Mouse (Mus musculus) lung, embryonic 14.5 days (tissue): ENCODE results near the gene Il10. TPM values are rescaled to one million over a fixed set of nuclear protein-coding genes. Genes with fewer than 3 reads are reported as not detected.

Experiments
- ATAC-seq: fragments of 200-750 bp; cut with Nextera tagmentation; 2 replicates; pipeline ENCODE4 v1.8.0; 2017; ENCODE audit warnings: mild to moderate bottlenecking, moderate TSS enrichment, moderate library complexity; ENCODE audit not compliant: insufficient read depth
- DNase-seq: peaks from one replicate; pipeline ENCODE4 v3.0.0-alpha.2; 2015
- H3K27ac ChIP-seq: fragments of 300-500 bp; sonication (generic); 2 replicates; pipeline ENCODE4 v1.5.1; 2014; ENCODE audit warnings: low read depth, mild to moderate bottlenecking, moderate library complexity
- H3K27me3 ChIP-seq: fragments of 300-500 bp; sonication (generic); 2 replicates; pipeline ENCODE4 v1.6.1; 2014; ENCODE audit warnings: low read length, control low read depth; ENCODE audit not compliant: insufficient read depth
- H3K36me3 ChIP-seq: fragments of 300-500 bp; sonication (generic); 2 replicates; pipeline ENCODE4 v1.6.1; 2014; ENCODE audit warnings: control low read depth; ENCODE audit not compliant: insufficient read depth
- H3K4me1 ChIP-seq: fragments of 300-500 bp; sonication (generic); 2 replicates; pipeline ENCODE4 v1.6.1; 2014; ENCODE audit warnings: antibody characterized with exemption, control low read depth; ENCODE audit not compliant: insufficient read depth
- H3K4me2 ChIP-seq: fragments of 300-500 bp; sonication (generic); 2 replicates; pipeline ENCODE4 v1.6.1; 2014; ENCODE audit warnings: mild to moderate bottlenecking
- H3K4me3 ChIP-seq: fragments of 300-500 bp; sonication (generic); 2 replicates; pipeline ENCODE4 v1.5.1; 2014; ENCODE audit warnings: low read depth, low read length
- H3K9ac ChIP-seq: fragments of 300-500 bp; sonication (generic); 2 replicates; pipeline ENCODE4 v1.6.1; 2014
- H3K9me3 ChIP-seq: fragments of 300-500 bp; sonication (generic); 2 replicates; pipeline ENCODE4 v1.6.1; 2016; ENCODE audit warnings: low read depth, low read length, control low read depth
- CTCF ChIP-seq: IDR thresholded peaks from 2 replicates; pipeline ENCODE4 v1.5.1; 2016; ENCODE audit warnings: antibody characterized with exemption, low read depth
- WGBS: fragments of 180-500 bp; shearing (Covaris S2); extraction: QIAGEN DNeasy Blood & Tissue Kit; methylation state at CpG from one replicate; pipeline ENCODE4 v1.1.7; 2014; 5-methylcytosine and 5-hydroxymethylcytosine counted together
- polyA plus RNA-seq: library from polyadenylated mRNA; unstranded; fragments of >200 nt; fragmentation: Nextera tagmentation; extraction: Ambion mirVana; gene quantifications from 2 replicates; pipeline ENCODE4 v1.2.1, GENCODE M21; 2014

Il10 gene
- polyA plus RNA-seq, 1 experiment from 2014 or later: not detected

DNA sequence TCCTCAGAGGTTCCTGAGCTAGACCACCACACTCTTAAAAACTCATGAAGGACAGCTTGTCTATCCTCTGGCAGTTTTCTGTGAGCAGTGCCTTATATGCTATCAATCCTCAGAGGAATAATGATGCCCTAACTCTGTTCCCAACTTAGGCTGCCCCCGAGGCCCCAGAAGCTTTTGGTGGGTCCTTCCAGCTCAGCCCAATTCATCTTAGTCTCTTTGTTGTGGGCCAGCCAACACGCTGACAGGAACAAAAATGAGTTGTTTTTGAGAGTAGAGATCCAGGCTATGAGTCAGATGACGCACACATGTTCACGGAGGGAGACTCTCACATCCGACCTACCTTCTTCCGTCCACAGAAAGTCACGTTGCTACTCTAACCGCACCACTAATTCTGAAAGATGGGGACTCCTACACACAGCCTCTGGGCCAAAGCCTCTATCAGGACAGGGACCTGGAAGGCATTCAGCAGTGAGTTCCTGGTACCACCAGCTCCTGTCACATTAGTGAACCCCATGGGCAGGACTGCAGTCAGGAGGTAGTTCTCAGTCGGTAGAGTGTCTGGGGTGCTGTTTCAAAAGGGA is 26.0 kb upstream of the Il10 start:
- TF ChIP-seq CTCF: no peak
- Histone ChIP-seq H3K9ac (no peak overlapping the region), H3K9me3 (no peaks in the 10 kb centered on the region), H3K4me1 (no peaks in the 10 kb centered on the region), H3K27me3 (no peaks in the 10 kb centered on the region), H3K4me3 (no peak overlapping the region), H3K27ac (no peak overlapping the region), H3K36me3 (no peaks in the 10 kb centered on the region), H3K4me2 (no peak overlapping the region)
- 78% methylated on average over 9 of the region's 9 CpGs for WGBS
- no peak for ATAC-seq
- no peak for DNase-seq

DNA sequence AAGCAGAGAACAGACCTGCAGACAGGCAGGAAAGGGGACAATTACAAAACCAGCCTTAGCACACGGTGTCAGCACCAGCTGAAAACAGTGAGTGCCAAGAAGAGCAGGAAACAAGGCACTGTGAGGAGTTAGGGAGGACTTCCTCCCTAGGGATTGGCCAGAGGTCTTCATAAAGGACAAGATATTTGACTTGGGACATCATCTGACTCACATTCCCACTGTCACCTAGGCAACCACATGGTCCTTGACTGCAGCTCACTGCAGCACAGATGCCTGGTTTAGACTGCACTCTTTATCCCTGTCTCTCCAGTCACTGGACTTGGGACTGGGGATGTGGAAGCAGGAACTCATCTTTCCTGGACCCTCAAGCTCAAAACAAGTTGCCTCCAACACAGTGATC is 24.1 kb upstream of the Il10 start:
- H3K4me3 ChIP-seq: no peak overlapping the region
- no peak overlapping the region for H3K9ac ChIP-seq
- DNase-seq (no peak), ATAC-seq (no peak)
- H3K36me3 ChIP-seq: no peaks in the 10 kb centered on the region
- no peak overlapping the region for H3K27ac ChIP-seq
- TF ChIP-seq CTCF: no peak
- WGBS: 52% methylated on average over 1 of the region's 1 CpGs
- no peaks in the 10 kb centered on the region for H3K4me1 ChIP-seq
- no peak overlapping the region for H3K4me2 ChIP-seq
- H3K27me3 ChIP-seq: no peaks in the 10 kb centered on the region
- no peaks in the 10 kb centered on the region for H3K9me3 ChIP-seq

DNA sequence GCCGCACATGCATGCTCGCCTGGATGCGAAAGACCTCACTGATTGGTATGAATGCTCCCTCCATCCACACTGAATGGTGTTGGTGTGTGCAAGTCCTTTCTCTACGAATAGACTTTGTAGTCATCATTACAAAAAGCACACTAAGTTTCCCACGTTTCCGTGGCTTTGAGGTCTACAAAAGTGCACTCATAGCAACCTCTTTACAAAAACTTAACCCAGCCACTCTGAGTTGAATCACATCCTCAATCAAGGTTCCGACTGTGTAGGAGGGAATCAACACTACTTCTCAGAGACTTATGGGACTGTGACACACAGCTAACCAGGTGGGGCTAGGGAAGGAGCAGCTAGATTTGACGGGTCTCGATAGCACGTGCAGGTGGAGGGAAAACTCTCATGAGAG is 23.3 kb upstream of the Il10 start:
- WGBS: 83% methylated on average over 10 of the region's 10 CpGs
- H3K9me3 ChIP-seq: no peaks in the 10 kb centered on the region
- no peak overlapping the region for H3K4me3 ChIP-seq
- no peaks in the 10 kb centered on the region for H3K4me1 ChIP-seq
- no peak overlapping the region for H3K27ac ChIP-seq
- H3K4me2 ChIP-seq: no peak overlapping the region
- ATAC-seq (no peak), DNase-seq (no peak)
- no peak overlapping the region for H3K9ac ChIP-seq
- TF ChIP-seq CTCF: no peak
- no peaks in the 10 kb centered on the region for H3K27me3 ChIP-seq
- H3K36me3 ChIP-seq: no peaks in the 10 kb centered on the region

DNA sequence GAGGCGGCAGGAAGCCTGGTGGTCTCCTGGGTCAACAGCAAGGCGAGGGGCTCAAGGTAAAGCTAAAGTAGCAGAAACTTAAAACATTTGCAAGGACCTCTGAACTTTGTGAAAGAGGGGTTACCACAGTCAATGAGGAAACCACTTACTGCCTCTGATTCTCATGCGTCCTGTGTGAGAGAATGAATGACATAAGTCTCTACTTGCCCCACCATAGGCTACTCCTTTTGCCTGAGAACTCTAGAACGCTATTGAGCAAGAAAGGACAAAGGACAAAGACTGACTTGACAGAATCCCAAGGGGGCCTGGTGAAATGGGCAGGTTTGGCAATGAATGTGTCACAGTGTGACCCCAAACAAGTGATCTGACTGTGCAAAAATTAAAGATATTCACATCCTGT is 22.2 kb upstream of the Il10 start:
- Histone ChIP-seq H3K36me3 (no peaks in the 10 kb centered on the region), H3K9ac (no peak overlapping the region), H3K4me1 (no peaks in the 10 kb centered on the region), H3K27ac (no peak overlapping the region), H3K4me2 (no peak overlapping the region), H3K4me3 (no peak overlapping the region), H3K9me3 (no peaks in the 10 kb centered on the region), H3K27me3 (no peaks in the 10 kb centered on the region)
- DNase-seq (no peak), ATAC-seq (no peak)
- TF ChIP-seq CTCF: no peak
- WGBS: 80% methylated on average over 4 of the region's 4 CpGs

DNA sequence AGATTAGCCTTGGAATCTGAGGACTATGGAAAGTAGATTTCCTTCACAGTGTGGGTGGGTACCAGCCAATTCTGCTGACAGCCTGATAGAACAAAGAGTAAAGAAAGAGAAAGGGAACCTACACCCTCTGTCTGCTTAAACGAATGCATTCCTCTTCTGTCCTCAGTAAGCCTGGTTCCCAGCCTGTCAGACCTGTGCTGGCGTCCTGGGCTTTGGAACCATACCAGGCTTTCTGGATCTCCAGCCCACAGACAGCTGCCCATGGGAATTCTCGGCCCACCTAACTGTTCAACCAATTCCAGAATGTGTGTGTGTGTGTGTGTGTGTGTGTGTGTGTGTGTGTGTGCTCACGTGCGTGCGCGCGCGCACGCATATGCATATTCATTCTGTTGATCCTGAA is 21.3 kb upstream of the Il10 start:
- WGBS: 86% methylated on average over 10 of the region's 10 CpGs
- no peak for TF ChIP-seq CTCF
- no peaks in the 10 kb centered on the region for H3K27me3 ChIP-seq
- no peak for DNase-seq
- H3K4me1 ChIP-seq: no peaks in the 10 kb centered on the region
- no peak overlapping the region for H3K27ac ChIP-seq
- no peak overlapping the region for H3K4me2 ChIP-seq
- ATAC-seq: no peak
- H3K9ac ChIP-seq: no peak overlapping the region
- H3K36me3 ChIP-seq: no peaks in the 10 kb centered on the region
- H3K4me3 ChIP-seq: no peak overlapping the region
- no peaks in the 10 kb centered on the region for H3K9me3 ChIP-seq

DNA sequence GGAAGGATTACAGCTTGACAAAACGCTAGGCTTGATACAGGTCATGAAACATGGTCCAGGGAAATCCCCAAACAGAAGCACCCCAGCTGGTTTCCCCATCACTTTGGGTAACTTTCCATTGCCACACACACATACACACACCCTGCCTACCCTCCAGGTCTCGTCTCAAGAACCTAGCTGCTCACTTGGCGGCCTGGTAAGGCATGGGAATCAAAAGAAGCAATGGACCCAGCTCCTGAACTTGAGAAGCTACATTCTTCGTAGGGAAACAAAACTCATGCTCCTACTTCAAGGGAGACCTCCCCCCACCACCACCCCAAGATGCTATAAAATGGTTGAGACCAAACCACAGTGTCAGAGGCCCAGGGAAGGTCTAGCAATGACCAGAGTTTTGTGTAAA is 19.9 kb upstream of the Il10 start:
- H3K4me2 ChIP-seq: no peak overlapping the region
- H3K4me3 ChIP-seq: no peak overlapping the region
- no peaks in the 10 kb centered on the region for H3K27me3 ChIP-seq
- no peak for DNase-seq
- H3K9me3 ChIP-seq: no peaks in the 10 kb centered on the region
- no peak for TF ChIP-seq CTCF
- no peaks in the 10 kb centered on the region for H3K4me1 ChIP-seq
- no peak overlapping the region for H3K27ac ChIP-seq
- no peak overlapping the region for H3K9ac ChIP-seq
- 81% methylated on average over 4 of the region's 4 CpGs for WGBS
- ATAC-seq: no peak
- no peaks in the 10 kb centered on the region for H3K36me3 ChIP-seq

DNA sequence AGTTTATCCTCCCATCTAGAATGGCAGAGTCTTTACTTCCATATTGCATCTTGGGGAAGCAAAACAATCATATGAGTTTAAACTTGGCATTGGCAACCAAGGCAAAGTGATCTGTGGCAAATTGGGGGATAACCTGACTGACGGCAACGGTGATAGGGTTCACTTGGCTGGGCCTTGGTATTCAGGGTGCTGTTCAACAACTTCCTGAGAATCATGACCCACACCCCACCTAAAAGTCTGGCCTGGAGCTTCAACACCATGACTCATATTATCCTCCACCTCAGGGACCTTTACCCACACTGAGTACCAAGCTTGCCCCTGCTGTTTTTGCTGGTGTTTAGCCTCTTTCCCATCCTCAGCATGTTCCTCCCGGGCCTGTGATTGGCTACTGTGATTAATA is 19.3 kb upstream of the Il10 start:
- Histone ChIP-seq H3K27ac (no peak overlapping the region), H3K4me2 (no peak overlapping the region), H3K4me1 (no peaks in the 10 kb centered on the region), H3K27me3 (no peaks in the 10 kb centered on the region), H3K9ac (no peak overlapping the region), H3K9me3 (no peaks in the 10 kb centered on the region), H3K36me3 (no peaks in the 10 kb centered on the region), H3K4me3 (no peak overlapping the region)
- TF ChIP-seq CTCF: no peak
- DNase-seq (no peak), ATAC-seq (no peak)
- WGBS: 83% methylated on average over 3 of the region's 3 CpGs

DNA sequence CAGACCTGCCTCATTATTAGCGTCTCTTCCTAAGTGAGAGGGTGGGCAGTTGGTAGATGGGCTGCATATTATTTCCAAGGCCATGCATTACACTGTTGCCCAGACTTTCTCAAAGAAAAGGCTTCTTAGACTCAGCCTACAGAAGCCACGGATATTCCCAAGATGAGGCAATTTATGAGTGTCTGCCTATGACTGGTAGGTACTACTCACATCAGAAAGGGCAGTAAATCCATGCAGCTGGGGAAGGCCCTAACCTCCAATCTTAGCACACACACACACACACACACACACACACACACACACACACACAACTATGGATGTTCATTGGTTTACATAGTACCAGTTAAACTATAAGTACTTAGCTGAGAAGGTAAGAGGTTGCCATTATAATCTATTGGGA is 17.1 kb upstream of the Il10 start:
- Histone ChIP-seq H3K9ac (no peak overlapping the region), H3K27ac (no peak overlapping the region), H3K9me3 (no peaks in the 10 kb centered on the region), H3K4me2 (no peak overlapping the region), H3K27me3 (no peaks in the 10 kb centered on the region), H3K4me1 (no peaks in the 10 kb centered on the region), H3K4me3 (no peak overlapping the region), H3K36me3 (no peaks in the 10 kb centered on the region)
- no peak for TF ChIP-seq CTCF
- ATAC-seq (no peak), DNase-seq (no peak)
- WGBS: 96% methylated on average over 2 of the region's 2 CpGs
